Mouse (Mus musculus): ENCODE data around the gene Rec8. TPM values are rescaled to one million over a fixed set of nuclear protein-coding genes. Genes with fewer than 3 reads are reported as not detected.

Rec8 gene
- total RNA-seq, 2 experiments from 2014 or later = 1.6 to 4.4 TPM

- peak in 1 of 2 experiments; percentile 17 for DNase-seq (ENCODE audit: low spot score in 2 of 2)
- intact Hi-C loops (cut with DNase I) = no loop called here
These were observed 17.2 kb downstream of the Rec8 start for GRCm38 (mm10) chr14:55634874-55635522.

GRCm38 (mm10) chr14:55635523-55636007 lies 17.7 kb downstream of the Rec8 start, which contains the start of gene Ipo4:
Gene Ipo4, minus strand, starts transcription at chr14:55635957.
- peak; percentile 90 for DNase-seq (ENCODE audit: low spot score in 2 of 2)
- intact Hi-C loops (cut with DNase I) = no loop called here

- no peak for DNase-seq (ENCODE audit: low spot score in 2 of 2)
- intact Hi-C loops (cut with DNase I) = no loop called here
These were observed 20.0 kb downstream of the Rec8 start, which contains the start of gene Gm49378 for GRCm38 (mm10) chr14:55637795-55638194. Gene Gm49378, minus strand, starts transcription at chr14:55637895.

GRCm38 (mm10) chr14:55640816-55641215 lies 23.0 kb downstream of the Rec8 start:
- DNase-seq (ENCODE audit: low spot score in 2 of 2) = no peak
- intact Hi-C loops (cut with DNase I) = no loop called here

- intact Hi-C loops (cut with DNase I) = no loop called here
- DNase-seq (ENCODE audit: low spot score in 2 of 2) = no peak
These were observed 23.5 kb downstream of the Rec8 start for GRCm38 (mm10) chr14:55641291-55641690.

- intact Hi-C loops (cut with DNase I) = no loop called here
- no peak for DNase-seq (ENCODE audit: low spot score in 2 of 2)
These were observed 24.8 kb downstream of the Rec8 start for GRCm38 (mm10) chr14:55642679-55643059.

- intact Hi-C loops (cut with DNase I) = no loop called here
- DNase-seq (ENCODE audit: low spot score in 2 of 2) = peak; percentile 93 to 94
These were observed 25.4 kb downstream of the Rec8 start, which contains the start of gene Tm9sf1 for GRCm38 (mm10) chr14:55643060-55643907. Gene Tm9sf1, minus strand, starts transcription at chr14:55643806.

- no peak for DNase-seq (ENCODE audit: low spot score in 2 of 2)
- intact Hi-C loops (cut with DNase I) = no loop called here
These were observed 26.5 kb downstream of the Rec8 start for GRCm38 (mm10) chr14:55644261-55644888.

- no peak for DNase-seq (ENCODE audit: low spot score in 2 of 2)
- intact Hi-C loops (cut with DNase I) = no loop called here
These were observed 32.0 kb downstream of the Rec8 start, which contains the start of gene Tssk4 for GRCm38 (mm10) chr14:55649884-55650283. Gene Tssk4, plus strand, starts transcription at chr14:55650184.

GRCm38 (mm10) chr14:55651528-55651927 lies 33.7 kb downstream of the Rec8 start:
- no peak for DNase-seq (ENCODE audit: low spot score in 2 of 2)

GRCm38 (mm10) chr14:55656935-55657334 lies 39.1 kb downstream of the Rec8 start:
- intact Hi-C loops (cut with DNase I) = no loop called here
- no peak for DNase-seq (ENCODE audit: low spot score in 2 of 2)

More at GRCm38 (mm10) chr14:55651528-55651927, 33.7 kb downstream of the Rec8 start:
- intact Hi-C loops (cut with DNase I) = no loop called here

GRCm38 (mm10) chr14:55658011-55658410 lies 40.2 kb downstream of the Rec8 start:
- no peak for DNase-seq (ENCODE audit: low spot score in 2 of 2)
- intact Hi-C loops (cut with DNase I) = no loop called here

GRCm38 (mm10) chr14:55659960-55660573 lies 42.2 kb downstream of the Rec8 start, which contains the start of gene Mdp1:
Gene Mdp1, minus strand, starts transcription at chr14:55660508.
- DNase-seq (ENCODE audit: low spot score in 2 of 2) = peak; percentile 84 to 86
- intact Hi-C loops (cut with DNase I) = no loop called here

- intact Hi-C loops (cut with DNase I) = no loop called here
These were observed 42.8 kb downstream of the Rec8 start for GRCm38 (mm10) chr14:55660636-55661035.

GRCm38 (mm10) chr14:55671486-55671832 lies 53.6 kb downstream of the Rec8 start:
- intact Hi-C loops (cut with DNase I) = no loop called here
- no peak for DNase-seq (ENCODE audit: low spot score in 2 of 2)

More at GRCm38 (mm10) chr14:55660636-55661035, 42.8 kb downstream of the Rec8 start:
- no peak for DNase-seq (ENCODE audit: low spot score in 2 of 2)

- DNase-seq (ENCODE audit: low spot score in 2 of 2) = peak; percentile 94 to 96
- intact Hi-C loops (cut with DNase I) = no loop called here
These were observed 54.2 kb downstream of the Rec8 start, which contains the start of the genes Gmpr2 and Nedd8 for GRCm38 (mm10) chr14:55671833-55672740. Gene Gmpr2, plus strand, starts transcription at chr14:55671941. Gene Nedd8, minus strand, starts transcription at chr14:55672124.

GRCm38 (mm10) chr14:55672741-55673060 lies 54.9 kb downstream of the Rec8 start:
- intact Hi-C loops (cut with DNase I) = no loop called here

More at GRCm38 (mm10) chr14:55672741-55673060, 54.9 kb downstream of the Rec8 start:
- DNase-seq (ENCODE audit: low spot score in 2 of 2) = no peak

Measured in left cerebral cortex, postnatal 36 days (tissue).